Comparison of ENCODE assay signal across 8 mouse cellular contexts in genomic region chr3:153085096-153085788, GRCm38 (mm10).
A peak's percentile ranks its signal among the peaks of the same experiment; 100 is the strongest.
DNase-seq lines count a peak whose midpoint lies in the region; ATAC-seq lines count a peak whose summit lies in the region.

No protein-coding gene starts in this region.

- peak; percentile 80 for ATAC-seq in forebrain, embryonic 12.5 days (ENCODE audit: low FRiP score)
- peak; percentile 86 for ATAC-seq in hindbrain, embryonic 13.5 days (ENCODE audit: low FRiP score)
- ATAC-seq in midbrain, embryonic 14.5 days (ENCODE audit: low FRiP score, low TSS enrichment) = peak; percentile 79
- ATAC-seq in monocyte, adult 5-6 weeks (replicated peaks; ENCODE audit: insufficient number of reproducible peaks, low FRiP score, low TSS enrichment, poor library complexity, severe bottlenecking) = no peak

- H3K9ac ChIP-seq in forebrain, embryonic 12.5 days = no peak overlapping the region; the same call in 1 of the 2 replicates
- peak overlapping the region; percentile 43; the same call in 1 of the 2 replicates for H3K9ac ChIP-seq in hindbrain, embryonic 13.5 days
- peak overlapping the region; percentile 39; the same call in 1 of the 2 replicates for H3K9ac ChIP-seq in midbrain, embryonic 14.5 days (replicated peaks; ENCODE audit: low read length)

- H3K27me3 ChIP-seq in forebrain, embryonic 12.5 days = peaks cover 10% of the 10 kb centered on the region
- H3K27me3 ChIP-seq in hindbrain, embryonic 13.5 days = peaks cover 21% of the 10 kb centered on the region
- no peaks in the 10 kb centered on the region for H3K27me3 ChIP-seq in midbrain, embryonic 14.5 days (ENCODE audit: control insufficient read depth, insufficient read depth, low read length)

- H3K27ac ChIP-seq in forebrain, embryonic 12.5 days = peak overlapping the region; percentile 83
- H3K27ac ChIP-seq in hindbrain, embryonic 13.5 days = peak overlapping the region; percentile 77
- H3K27ac ChIP-seq in midbrain, embryonic 14.5 days (replicated peaks; ENCODE audit: low read depth, low read length) = peak overlapping the region; percentile 85

- H3K4me1 ChIP-seq in forebrain, embryonic 12.5 days = peaks cover 32% of the 10 kb centered on the region
- H3K4me1 ChIP-seq in hindbrain, embryonic 13.5 days (replicated peaks) = peaks cover 37% of the 10 kb centered on the region
- H3K4me1 ChIP-seq in midbrain, embryonic 14.5 days (ENCODE audit: control insufficient read depth, insufficient read depth, low read length) = peaks cover 30% of the 10 kb centered on the region

- H3K36me3 ChIP-seq in forebrain, embryonic 12.5 days (replicated peaks) = no peaks in the 10 kb centered on the region
- no peaks in the 10 kb centered on the region for H3K36me3 ChIP-seq in hindbrain, embryonic 13.5 days
- H3K36me3 ChIP-seq in midbrain, embryonic 14.5 days (ENCODE audit: control insufficient read depth, insufficient read depth, low read length) = no peaks in the 10 kb centered on the region

- H3K9me3 ChIP-seq in forebrain, embryonic 12.5 days = no peaks in the 10 kb centered on the region
- no peaks in the 10 kb centered on the region for H3K9me3 ChIP-seq in hindbrain, embryonic 13.5 days
- H3K9me3 ChIP-seq in midbrain, embryonic 14.5 days (ENCODE audit: control insufficient read depth, low read length) = no peaks in the 10 kb centered on the region

- peak overlapping the region; percentile 15; the same call in 1 of the 2 replicates for H3K4me3 ChIP-seq in forebrain, embryonic 12.5 days (replicated peaks)
- no peak overlapping the region for H3K4me3 ChIP-seq in hindbrain, embryonic 13.5 days
- H3K4me3 ChIP-seq in midbrain, embryonic 14.5 days (replicated peaks; ENCODE audit: low read depth, low read length) = no peak overlapping the region

- peak overlapping the region; percentile 46 for H3K4me2 ChIP-seq in forebrain, embryonic 12.5 days
- peak overlapping the region; percentile 35 for H3K4me2 ChIP-seq in hindbrain, embryonic 13.5 days
- peak overlapping the region; percentile 48 for H3K4me2 ChIP-seq in midbrain, embryonic 14.5 days (ENCODE audit: low read length)

- 22% methylated on average over 17 of the region's 17 CpGs for WGBS in forebrain, embryonic 12.5 days
- 16% methylated on average over 17 of the region's 17 CpGs for WGBS in hindbrain, embryonic 13.5 days
- WGBS in midbrain, embryonic 14.5 days = 14% methylated on average over 17 of the region's 17 CpGs

- DNase-seq in adrenal gland, adult (ENCODE audit: inconsistent age in 2 of 2, low spot score in 1 of 2) = peak; percentile 10 to 44
- DNase-seq in adrenal gland, adult 8-10 months = no peak
- DNase-seq in adrenal gland, postnatal 4 days (ENCODE audit: low spot score in 2 of 2) = peak; percentile 4 to 20
- peak; percentile 42 to 51 for DNase-seq in layer of hippocampus, postnatal 25 days (ENCODE audit: extremely low spot score in 1 of 2, low spot score in 1 of 2)
- DNase-seq in midbrain, embryonic 14.5 days = peak; percentile 87
